Mouse (Mus musculus) lung, adult 2 months (tissue): ENCODE results near the gene Rfx2. TPM values are rescaled to one million over a fixed set of nuclear protein-coding genes. Genes with fewer than 3 reads are reported as not detected.

Experiments
- DNase-seq: peaks from one replicate; pipeline ENCODE4 v3.0.0; 2022
- H3K4me1 ChIP-seq: fragments of 200-500 bp; 2 replicates; pipeline ENCODE4 v1.6.1; 2011; ENCODE audit warnings: low read length; ENCODE audit not compliant: control insufficient read depth, insufficient read depth
- H3K4me3 ChIP-seq: fragments of 200-500 bp; replicated peaks from 2 replicates; pipeline ENCODE3; 2011; ENCODE audit warnings: low read depth, mild to moderate bottlenecking, control low read depth, low read length; ENCODE audit errors: extremely low read depth
- CTCF ChIP-seq: fragments of 200-500 bp; IDR thresholded peaks from 2 replicates; pipeline ENCODE4 v1.5.1; 2011; ENCODE audit warnings: mild to moderate bottlenecking, low read length, control low read depth; ENCODE audit not compliant: insufficient read depth
- POLR2A ChIP-seq: fragments of 200-500 bp; IDR thresholded peaks from 2 replicates; pipeline ENCODE4 v1.6.1; 2011; ENCODE audit warnings: low read depth, mild to moderate bottlenecking, control low read depth, low read length, borderline replicate concordance; ENCODE audit errors: extremely low read depth
- WGBS: fragments of 180-500 bp; shearing (Covaris S2); methylation state at CpG from one replicate; pipeline ENCODE4 v1.1.7; 2018; 5-methylcytosine and 5-hydroxymethylcytosine counted together
- polyA plus RNA-seq: library from polyadenylated mRNA; depleted of rRNA; stranded (reverse); fragments of >200 nt; gene quantifications from 2 replicates; pipeline ENCODE4 v1.2.3, GENCODE M21; 2012

The Rfx2 gene
- polyA plus RNA-seq, 1 experiment: 24.1 TPM

DNA sequence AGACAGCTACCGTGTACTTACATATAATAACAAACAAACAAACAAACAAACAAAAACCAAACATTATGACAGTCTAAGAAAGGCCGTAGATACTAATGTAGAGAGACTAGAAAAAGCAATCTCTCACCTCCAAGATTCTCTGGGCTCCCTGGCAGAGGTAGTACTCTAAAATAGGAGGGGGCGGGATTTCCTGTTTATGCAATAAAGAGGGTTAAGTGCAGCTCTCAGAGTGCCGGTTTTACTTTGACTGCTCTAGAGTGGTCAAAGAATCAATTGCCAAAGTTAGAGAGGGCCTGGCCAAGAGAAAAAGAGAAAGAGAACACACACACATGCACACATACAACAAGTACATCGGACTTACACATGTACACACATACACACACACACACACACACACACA, 11.4 kb upstream of the Rfx2 start:
- H3K4me1 ChIP-seq: no peaks in the 10 kb centered on the region
- TF ChIP-seq CTCF (no peak), POLR2A (no peak)
- WGBS: 44% methylated on average over 5 of the region's 5 CpGs
- H3K4me3 ChIP-seq: no peak overlapping the region
- no peak for DNase-seq

DNA sequence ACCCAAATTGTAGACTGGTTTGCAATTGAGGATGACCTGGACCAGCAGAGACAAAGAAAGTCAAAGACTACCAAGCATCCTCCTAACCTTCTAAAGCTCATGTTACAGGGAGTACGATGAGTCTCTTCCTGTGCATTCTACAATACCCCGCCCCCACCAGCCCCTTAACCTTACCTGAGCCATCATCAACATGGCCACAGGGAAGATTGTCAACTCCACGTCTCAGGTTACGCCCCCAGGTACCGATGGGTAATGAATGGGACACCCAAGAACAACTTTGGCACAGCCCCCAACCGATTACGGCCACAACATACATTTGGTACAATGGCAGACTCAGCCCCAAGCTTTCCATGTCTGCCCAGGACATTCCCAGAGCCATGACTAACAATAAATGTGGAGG, 9.7 kb upstream of the Rfx2 start:
- Histone ChIP-seq H3K4me1 (no peaks in the 10 kb centered on the region), H3K4me3 (no peak overlapping the region)
- TF ChIP-seq CTCF (no peak), POLR2A (no peak)
- DNase-seq: no peak
- WGBS: 86% methylated on average over 7 of the region's 7 CpGs

DNA sequence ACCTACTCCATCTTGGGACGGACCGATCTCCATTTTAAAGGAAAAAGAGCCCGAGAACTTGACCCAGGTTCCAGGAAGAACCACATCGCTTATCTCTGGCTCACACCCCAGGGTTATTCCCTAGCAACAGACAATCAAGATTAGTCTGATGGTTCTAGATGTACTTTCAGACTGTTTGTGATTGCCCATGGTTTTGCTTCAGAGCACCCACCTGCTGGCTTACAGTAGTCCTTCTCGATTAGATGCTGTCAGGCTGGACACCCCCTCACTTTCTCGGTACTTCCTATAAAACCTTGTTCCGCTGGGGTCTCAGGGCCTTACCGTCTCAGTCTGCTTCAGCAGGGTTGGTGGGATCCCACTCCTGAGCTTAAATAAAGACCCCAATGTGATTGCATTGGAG, 5.5 kb upstream of the Rfx2 start:
- 87% methylated on average over 8 of the region's 8 CpGs for WGBS

DNA sequence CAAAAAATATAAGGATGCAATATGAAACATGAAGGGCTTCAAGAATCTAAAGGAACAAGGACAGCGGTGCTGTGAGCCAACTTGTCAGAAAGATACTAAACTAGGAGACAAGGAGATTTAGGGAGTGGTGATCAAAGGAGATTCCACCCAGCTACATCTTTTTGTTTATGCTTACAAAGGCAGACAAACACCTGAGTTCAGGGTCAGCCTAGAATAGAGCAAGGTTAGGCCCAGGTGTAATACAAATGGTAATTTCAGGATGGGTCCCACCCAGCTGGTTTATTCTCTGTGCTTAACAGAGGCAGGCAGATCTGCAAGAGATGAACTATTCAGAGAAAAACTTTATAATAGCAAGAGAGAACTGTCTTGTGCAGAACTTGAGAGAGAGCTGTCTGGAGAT, 2.6 kb upstream of the Rfx2 start:
- H3K4me3 ChIP-seq: no peak overlapping the region
- DNase-seq: no peak
- no peak for TF ChIP-seq CTCF
- H3K4me1 ChIP-seq: no peaks in the 10 kb centered on the region
- 96% methylated on average over 1 of the region's 1 CpGs for WGBS

More for the DNA sequence above, 5.5 kb upstream of the Rfx2 start:
- TF ChIP-seq CTCF (no peak), POLR2A (no peak)
- no peak for DNase-seq
- no peaks in the 10 kb centered on the region for H3K4me1 ChIP-seq
- no peak overlapping the region for H3K4me3 ChIP-seq

DNA sequence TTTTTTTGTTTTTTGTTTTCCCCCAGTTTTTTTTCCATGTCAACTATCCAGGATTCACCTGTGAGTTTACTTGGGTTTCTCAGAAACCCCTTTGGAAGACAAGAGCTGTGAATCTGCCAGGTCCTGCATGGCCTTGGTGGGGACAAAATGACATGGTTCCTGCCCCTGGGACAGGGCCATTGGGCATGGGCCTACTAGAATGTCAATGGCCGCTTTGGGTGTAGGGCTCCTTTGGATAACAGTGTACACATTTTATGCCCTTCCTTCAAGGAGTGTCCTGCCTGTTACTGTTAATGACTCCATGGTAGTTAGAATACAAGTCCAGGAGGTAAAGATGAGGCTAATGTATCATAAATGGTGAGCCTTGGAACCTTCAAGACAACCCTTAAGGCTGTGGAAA, 2.1 kb upstream of the Rfx2 start:
- 91% methylated on average over 1 of the region's 1 CpGs for WGBS
- Histone ChIP-seq H3K4me1 (no peaks in the 10 kb centered on the region), H3K4me3 (no peak overlapping the region)
- no peak for DNase-seq
- TF ChIP-seq CTCF (no peak), POLR2A (no peak)

DNA sequence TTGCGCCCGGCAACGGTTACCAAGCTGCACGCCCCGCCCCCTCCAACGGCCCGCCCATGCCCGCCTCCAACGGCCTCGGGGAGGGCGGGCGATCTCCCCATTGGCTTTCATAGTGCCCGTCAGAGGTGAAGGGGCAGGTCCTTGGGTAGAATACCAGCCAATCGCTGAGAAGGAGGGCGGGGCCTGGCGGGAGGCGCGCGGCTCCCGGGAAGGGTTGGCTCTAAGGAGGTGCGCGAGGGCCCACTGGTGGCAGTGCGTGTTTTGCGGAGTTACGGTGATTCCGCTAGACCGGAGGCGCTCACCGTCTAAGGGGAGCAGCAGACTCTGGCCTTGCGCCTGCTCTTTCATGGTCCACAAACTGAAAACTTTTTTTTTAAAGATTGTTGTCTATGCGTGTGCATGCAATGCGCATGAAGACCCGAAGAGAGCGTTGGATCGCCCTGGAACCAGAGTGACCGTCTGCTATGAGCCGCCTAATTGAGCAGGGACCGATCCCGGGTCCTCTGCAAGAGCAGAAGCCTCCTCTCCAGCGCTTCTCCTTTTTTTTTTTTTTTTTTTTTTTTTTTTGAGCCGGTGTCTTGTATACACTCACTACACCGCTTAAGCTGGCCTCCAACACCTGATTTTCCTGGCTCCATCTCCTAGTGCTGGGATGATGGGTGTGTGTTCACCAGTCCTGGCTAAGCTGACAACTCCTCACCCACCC, 451 bp upstream of the Rfx2 start:
- under 1% methylated on average over 42 of the region's 42 CpGs for WGBS
- DNase-seq: peak; percentile 97
- H3K4me1 ChIP-seq: no peaks in the 10 kb centered on the region
- no peak for TF ChIP-seq POLR2A
- TF ChIP-seq CTCF: peak; percentile 30; the same call in 1 of the 2 replicates
- H3K4me3 ChIP-seq: peak overlapping the region; percentile 60

DNA sequence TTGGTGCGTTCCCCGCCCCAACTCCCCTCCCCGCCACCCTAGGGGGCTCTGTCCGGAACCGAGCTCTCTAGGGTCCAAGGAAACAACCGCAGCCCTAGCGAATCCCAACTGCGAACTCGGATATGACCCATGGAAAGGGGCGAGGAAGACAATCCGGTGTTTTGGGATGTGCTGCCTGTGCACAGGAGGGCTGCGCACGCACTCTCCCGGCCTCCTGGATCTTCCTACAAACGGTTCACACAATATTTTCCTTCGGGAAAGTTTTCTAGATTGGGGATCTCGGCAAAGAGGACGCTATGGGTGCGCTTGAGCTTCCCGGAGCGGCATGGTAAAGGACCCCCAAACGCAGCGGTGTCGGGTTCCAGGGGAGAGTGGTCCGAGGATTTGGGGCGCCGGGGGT, 1.0 kb downstream of the Rfx2 start:
- H3K4me3 ChIP-seq: peak overlapping the region; percentile 62
- 3% methylated on average over 27 of the region's 27 CpGs for WGBS
- DNase-seq: no peak
- no peaks in the 10 kb centered on the region for H3K4me1 ChIP-seq
- no peak for TF ChIP-seq POLR2A
- no peak for TF ChIP-seq CTCF

DNA sequence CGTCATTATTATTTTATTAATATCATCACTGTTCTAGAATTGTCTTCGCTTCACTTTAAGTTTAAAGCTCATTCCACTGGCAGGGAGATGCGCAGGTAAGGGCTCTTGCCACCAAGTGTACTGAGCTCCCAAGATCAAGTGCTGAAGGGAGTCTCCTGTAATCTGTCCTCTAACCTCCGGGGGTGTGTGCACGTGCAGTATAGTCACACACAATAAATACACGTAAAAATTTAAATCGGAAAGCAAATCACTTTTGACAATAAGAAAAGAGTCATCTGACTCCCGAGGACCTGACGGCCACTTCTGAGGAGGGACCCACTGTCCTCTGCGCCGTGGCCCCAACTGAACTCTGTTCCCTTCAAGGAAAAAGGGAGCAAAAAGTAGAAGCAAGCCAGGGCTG, 1.6 kb downstream of the Rfx2 start:
- DNase-seq: peak; percentile 33
- 41% methylated on average over 11 of the region's 11 CpGs for WGBS
- Histone ChIP-seq H3K4me1 (no peaks in the 10 kb centered on the region), H3K4me3 (peak overlapping the region; percentile 62)
- no peak for TF ChIP-seq CTCF
- no peak for TF ChIP-seq POLR2A

DNA sequence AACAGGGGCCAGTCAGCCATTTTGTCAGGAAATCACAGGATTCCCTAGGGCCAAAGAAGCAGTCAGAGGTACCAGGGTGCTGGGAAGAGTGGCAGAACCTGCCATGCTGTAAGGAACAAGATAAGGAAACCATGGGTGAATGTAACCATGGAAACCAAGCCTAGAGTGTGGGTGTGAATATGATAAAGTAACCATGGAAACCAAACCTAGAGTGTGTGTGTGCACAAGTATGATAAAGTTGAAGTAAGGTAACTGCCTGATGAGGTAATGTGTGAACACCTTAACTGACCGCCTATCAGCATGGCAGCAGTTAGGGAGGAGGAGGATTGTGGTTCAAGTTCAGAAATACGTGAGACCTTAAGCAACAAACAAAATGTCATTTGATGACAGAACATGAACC, 4.1 kb downstream of the Rfx2 start:
- Histone ChIP-seq H3K4me3 (no peak overlapping the region), H3K4me1 (no peaks in the 10 kb centered on the region)
- WGBS: 83% methylated on average over 2 of the region's 2 CpGs
- no peak for DNase-seq
- no peak for TF ChIP-seq POLR2A
- TF ChIP-seq CTCF: no peak

DNA sequence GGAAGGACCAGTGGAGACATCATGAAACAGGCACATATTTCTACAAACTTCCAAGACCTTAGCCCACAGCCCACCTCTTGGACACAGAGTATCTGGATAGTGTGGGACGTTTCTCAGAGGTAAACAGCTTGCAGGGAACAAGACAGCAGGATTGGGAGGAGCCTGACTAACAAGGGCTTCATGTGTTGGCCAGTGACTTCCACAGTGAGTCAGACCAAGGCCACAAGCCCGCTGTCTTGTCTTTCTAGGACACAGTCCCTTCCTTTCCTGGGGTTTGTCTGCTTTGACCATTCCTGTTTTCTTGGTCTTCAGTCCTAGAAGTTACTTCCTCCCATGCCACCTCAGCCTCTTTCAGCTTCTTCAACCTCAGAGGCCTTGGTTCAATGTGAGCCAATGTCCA, 7.5 kb downstream of the Rfx2 start:
- WGBS: 54% methylated on average over 2 of the region's 2 CpGs
- no peak for DNase-seq
- no peak overlapping the region for H3K4me3 ChIP-seq
- TF ChIP-seq CTCF (no peak), POLR2A (no peak)
- peaks cover 9% of the 10 kb centered on the region for H3K4me1 ChIP-seq

DNA sequence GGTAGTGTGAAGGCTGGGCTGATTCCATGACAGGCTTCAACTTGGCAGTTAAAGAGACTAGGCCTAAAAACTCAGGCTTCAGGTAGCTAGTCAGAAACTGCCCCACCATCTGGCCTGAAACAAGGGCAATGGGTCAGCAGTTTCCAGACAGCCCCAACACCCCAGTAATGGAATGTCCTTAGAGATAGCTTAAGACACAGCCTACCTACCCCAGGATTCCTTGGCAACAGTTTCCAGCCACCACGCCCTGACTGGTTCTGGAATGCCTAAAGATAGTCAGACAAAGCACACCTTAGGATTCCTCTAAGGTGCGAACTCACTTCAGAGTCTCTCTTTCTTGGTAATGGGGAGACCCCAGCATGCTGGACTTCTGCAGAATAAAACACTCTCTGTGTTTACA, 8.4 kb downstream of the Rfx2 start:
- WGBS: 81% methylated on average over 2 of the region's 2 CpGs
- Histone ChIP-seq H3K4me1 (peaks cover 9% of the 10 kb centered on the region), H3K4me3 (no peak overlapping the region)
- TF ChIP-seq CTCF (no peak), POLR2A (no peak)
- DNase-seq: no peak
